Mouse (Mus musculus): ENCODE results near the gene Zfp180. TPM values are rescaled to one million over a fixed set of nuclear protein-coding genes. Genes with fewer than 3 reads are reported as not detected.

The Zfp180 gene
- total RNA-seq, 4 experiments from 2014 or later: 18.4 to 22.1 (median 18.7) TPM

Other genes starting within 250 kb of the Zfp180 start
- gene Vmn1r176, start 244.6 kb upstream of the Zfp180 start, total RNA-seq (2022): not detected
- gene Vmn1r177, start 215.5 kb upstream of the Zfp180 start, total RNA-seq (2022): not detected
- gene Vmn1r178, start 189.9 kb upstream of the Zfp180 start, total RNA-seq (2022): not detected
- gene Vmn1r179, start 154.9 kb upstream of the Zfp180 start, total RNA-seq (2022): not detected
- gene Vmn1r180, start 131.3 kb upstream of the Zfp180 start, total RNA-seq (2022): not detected
- not detected for gene Vmn1r181, start 107.3 kb upstream of the Zfp180 start, total RNA-seq (2022)
- gene V1rd19, start 80.2 kb upstream of the Zfp180 start, total RNA-seq (2022): not detected
- not detected for gene Vmn1r183, start 28.7 kb upstream of the Zfp180 start, total RNA-seq (2022)
- 1 to 10 TPM; 4.5 to 6.1 (median 5.3) TPM for gene Zfp112, start 30.4 kb downstream of the Zfp180 start, total RNA-seq (2022)
- 1 to 10 TPM; 3.6 to 4.7 (median 4.0) TPM for gene Zfp235, start 52.2 kb downstream of the Zfp180 start, total RNA-seq (2022)
- gene Zfp114, start 93.1 kb downstream of the Zfp180 start, total RNA-seq (2022): under 1 TPM in 3 of 4 experiments, not detected in 1; 0.15 to 0.34 (median 0.19) TPM
- gene Zfp111, start 129.5 kb downstream of the Zfp180 start, total RNA-seq (2022): 1 to 10 TPM; 2.1 to 3.7 (median 2.9) TPM
- gene Zfp109, start 155.6 kb downstream of the Zfp180 start, total RNA-seq (2022): 1 to 10 TPM; 2.1 to 3.5 (median 3.2) TPM
- 1 to 10 TPM; 2.0 to 2.4 (median 2.2) TPM for gene Zfp108, start 172.9 kb downstream of the Zfp180 start, total RNA-seq (2022)
- 1 to 10 TPM; 5.9 to 6.9 (median 6.2) TPM for gene Zfp93, start 188.5 kb downstream of the Zfp180 start, total RNA-seq (2022)
- 1 to 10 TPM; 2.8 to 4.9 (median 3.3) TPM for gene Zfp61, start 219.3 kb downstream of the Zfp180 start, total RNA-seq (2022)
- 1 to 10 TPM; 1.7 to 3.1 (median 2.9) TPM for gene Zfp94, start 234.7 kb downstream of the Zfp180 start, total RNA-seq (2022)

All from gastrocnemius, adult 8-10 months (tissue).